Mouse (Mus musculus) adrenal gland, adult 8-10 months (tissue): ENCODE measurements around the gene Atp6v0c. TPM values are rescaled to one million over a fixed set of nuclear protein-coding genes. Genes with fewer than 3 reads are reported as not detected.
A peak's percentile ranks its signal among the peaks of the same experiment; 100 is the strongest.

ENCODE experiments used
- DNase-seq: peaks from one replicate; pipeline ENCODE4 v3.0.0; 2022
- total RNA-seq, 4 experiments: library from RNA; stranded (reverse); gene quantifications; 2 replicates each; pipeline ENCODE4 v1.2.4; 2022

Atp6v0c gene
- total RNA-seq, 4 experiments from 2014 or later = 416 to 520 (median 442) TPM

- DNase-seq = no peak
These were observed 29.8 kb upstream of the Atp6v0c start for GRCm38 (mm10) chr17:24199252-24199651.

GRCm38 (mm10) chr17:24197032-24197824, 27.7 kb upstream of the Atp6v0c start:
- no peak for DNase-seq

- no peak for DNase-seq
These were observed 25.8 kb upstream of the Atp6v0c start for GRCm38 (mm10) chr17:24195349-24195748.

GRCm38 (mm10) chr17:24193769-24194168, 24.3 kb upstream of the Atp6v0c start:
- no peak for DNase-seq

GRCm38 (mm10) chr17:24193268-24193667, 23.8 kb upstream of the Atp6v0c start:
- no peak for DNase-seq

GRCm38 (mm10) chr17:24192848-24193247, 23.3 kb upstream of the Atp6v0c start:
- DNase-seq = no peak

GRCm38 (mm10) chr17:24191481-24191880, 22.0 kb upstream of the Atp6v0c start:
- no peak for DNase-seq

GRCm38 (mm10) chr17:24190934-24191333, 21.4 kb upstream of the Atp6v0c start:
- no peak for DNase-seq

GRCm38 (mm10) chr17:24174259-24174658, 4.8 kb upstream of the Atp6v0c start:
- no peak for DNase-seq

GRCm38 (mm10) chr17:24173423-24173822, 3.9 kb upstream of the Atp6v0c start:
- DNase-seq = peak; percentile 42

- DNase-seq = no peak
These were observed 2.2 kb upstream of the Atp6v0c start for GRCm38 (mm10) chr17:24171738-24172137.

GRCm38 (mm10) chr17:24170729-24171128, 1.2 kb upstream of the Atp6v0c start:
- no peak for DNase-seq

GRCm38 (mm10) chr17:24170125-24170524, 623 bp upstream of the Atp6v0c start:
- DNase-seq = no peak

- DNase-seq = peak; percentile 62
These were observed 768 bp downstream of the Atp6v0c start for GRCm38 (mm10) chr17:24168590-24169277.

GRCm38 (mm10) chr17:24167891-24168505, 1.5 kb downstream of the Atp6v0c start:
- DNase-seq = peak; percentile 53

GRCm38 (mm10) chr17:24167120-24167519, 2.4 kb downstream of the Atp6v0c start:
- no peak for DNase-seq

GRCm38 (mm10) chr17:24164566-24165259, 4.8 kb downstream of the Atp6v0c start:
- no peak for DNase-seq

GRCm38 (mm10) chr17:24163176-24163962, 6.1 kb downstream of the Atp6v0c start, which contains the start of gene Amdhd2:
Gene Amdhd2 (minus strand): TSS chr17:24163766.
- DNase-seq = peak; percentile 95

- DNase-seq = no peak
These were observed 6.8 kb downstream of the Atp6v0c start for GRCm38 (mm10) chr17:24162584-24163175.

- DNase-seq = no peak
These were observed 8.0 kb downstream of the Atp6v0c start for GRCm38 (mm10) chr17:24161466-24161865.

GRCm38 (mm10) chr17:24157526-24157925, 12.0 kb downstream of the Atp6v0c start:
- no peak for DNase-seq
